Mouse (Mus musculus): Measurements from ENCODE around the gene Cntnap2.
A peak's percentile ranks its signal among the peaks of the same experiment; 100 is the strongest.
"Not testable (repeated sequence)": the region's sequence is repeated elsewhere in the genome, so short reads cannot be mapped to it uniquely, and the experiment has no call there.

The Cntnap2 gene

DNA sequence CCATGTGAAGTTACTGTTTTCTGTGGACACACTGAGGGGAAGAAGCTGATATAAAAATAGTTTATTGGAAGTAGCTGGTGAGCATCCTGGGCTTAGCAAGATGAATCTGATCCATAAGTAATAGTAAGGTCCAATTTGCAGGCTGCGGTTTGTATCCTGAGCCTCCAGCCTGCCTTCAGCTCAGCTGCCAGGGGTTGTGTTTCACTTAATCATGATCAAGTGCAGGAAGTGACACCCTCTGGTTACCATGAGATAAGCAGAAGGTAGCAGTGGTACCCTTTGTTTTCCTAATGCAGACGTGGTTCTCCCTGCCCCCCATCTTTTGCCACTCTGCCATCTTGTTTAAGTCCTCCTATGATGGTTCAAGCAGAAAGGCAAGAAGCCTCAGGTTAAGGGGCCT, 1181.2 kb downstream of the Cntnap2 start:
- DNase-seq (ENCODE audit: low spot score): no peak

GRCm38 (mm10) chr6:46263171-46263570, 1204.0 kb downstream of the Cntnap2 start:
- DNase-seq (ENCODE audit: low spot score): no peak

- no peak for DNase-seq (ENCODE audit: low spot score)
Observed at GRCm38 (mm10) chr6:46346946-46347345, 1287.8 kb downstream of the Cntnap2 start.

DNA sequence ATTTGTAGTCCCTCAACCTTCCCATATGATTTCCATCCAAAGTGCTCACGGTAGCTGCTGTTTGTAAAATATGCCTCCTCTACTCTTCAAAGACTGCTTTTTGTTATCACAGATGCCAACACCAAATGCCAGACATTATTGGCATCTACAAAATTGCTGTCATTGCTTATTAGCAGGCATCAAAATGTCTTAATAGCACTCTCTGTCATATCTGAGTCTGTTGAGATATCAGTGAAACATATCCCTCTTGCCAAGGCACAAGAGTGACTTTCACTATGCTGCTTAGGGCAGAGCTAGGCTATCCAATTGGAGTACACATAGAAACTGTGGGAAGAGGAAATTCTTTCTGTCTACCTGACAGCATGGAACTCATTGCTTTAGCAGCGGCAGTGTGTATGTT, 1301.9 kb downstream of the Cntnap2 start:
- no peak for DNase-seq (ENCODE audit: low spot score)

DNA sequence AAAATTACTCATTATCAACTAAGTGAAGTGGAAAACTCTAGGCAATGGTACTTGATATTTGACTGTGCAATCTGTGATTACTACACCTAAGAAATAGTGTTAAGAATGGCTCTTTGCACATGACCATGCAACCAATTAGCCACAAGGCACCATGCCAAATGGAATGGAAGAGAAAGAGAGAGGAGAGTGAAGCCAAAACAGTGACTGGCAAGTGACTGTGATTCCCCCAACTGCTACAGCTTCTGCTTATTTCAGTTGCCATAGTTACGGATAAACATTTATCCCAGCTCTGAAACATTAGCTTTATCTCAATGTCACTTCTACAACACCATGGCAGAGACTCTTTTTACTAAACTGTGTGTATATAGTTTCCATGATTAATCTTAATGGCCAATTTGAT, 1303.0 kb downstream of the Cntnap2 start:
- no peak for DNase-seq (ENCODE audit: low spot score)

GRCm38 (mm10) chr6:46398725-46399589, 1339.8 kb downstream of the Cntnap2 start:
- DNase-seq (ENCODE audit: low spot score): no peak

DNA sequence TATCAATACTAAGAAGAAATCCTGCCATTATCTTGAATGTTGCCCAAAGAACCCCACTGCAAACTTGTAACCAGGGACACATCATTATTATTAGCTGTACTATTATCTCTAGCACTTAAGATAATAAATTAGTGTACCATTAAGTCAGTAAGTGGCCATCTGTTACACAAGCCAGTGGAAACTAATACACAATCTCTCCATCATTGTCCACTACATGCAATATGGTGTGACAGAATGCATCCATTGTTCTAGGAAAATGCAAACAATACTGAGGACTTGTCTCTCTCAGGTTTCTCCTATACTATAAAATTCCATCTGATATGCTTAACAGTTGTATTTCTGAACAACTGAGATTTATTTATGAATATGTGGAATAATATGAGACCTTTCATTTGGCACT, 1355.0 kb downstream of the Cntnap2 start:
- DNase-seq (ENCODE audit: low spot score): peak; percentile 4

- DNase-seq (ENCODE audit: low spot score): peak; percentile 16
Observed at GRCm38 (mm10) chr6:46414562-46414961, 1355.4 kb downstream of the Cntnap2 start.

DNA sequence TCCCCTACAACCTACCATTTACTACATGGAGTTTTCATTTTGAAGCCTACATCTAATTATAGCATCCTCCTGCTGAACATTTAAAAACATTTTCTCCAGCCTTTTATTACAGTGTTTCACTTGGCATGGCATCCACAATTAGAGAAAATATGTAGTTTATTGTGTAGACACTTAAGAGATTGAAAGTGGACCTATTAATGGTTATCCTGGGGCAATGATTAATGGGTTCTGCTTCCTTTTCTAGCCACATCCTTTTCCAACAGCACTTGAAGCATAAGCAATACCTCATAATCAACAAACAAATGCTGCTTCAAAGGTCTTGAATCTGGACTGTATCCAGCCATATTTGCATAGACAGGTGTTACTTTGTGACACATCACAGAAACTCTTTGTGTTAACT, 1360.7 kb downstream of the Cntnap2 start:
- DNase-seq (ENCODE audit: low spot score): no peak

GRCm38 (mm10) chr6:46420349-46420748, 1361.2 kb downstream of the Cntnap2 start:
- DNase-seq (ENCODE audit: low spot score): no peak

GRCm38 (mm10) chr6:46428231-46428630, 1369.1 kb downstream of the Cntnap2 start:
- no peak for DNase-seq (ENCODE audit: low spot score)

- DNase-seq (ENCODE audit: low spot score): peak; percentile 56
Observed at GRCm38 (mm10) chr6:46450917-46451638, 1391.9 kb downstream of the Cntnap2 start.

GRCm38 (mm10) chr6:46472683-46473082, 1413.5 kb downstream of the Cntnap2 start:
- no peak for DNase-seq (ENCODE audit: low spot score)

DNA sequence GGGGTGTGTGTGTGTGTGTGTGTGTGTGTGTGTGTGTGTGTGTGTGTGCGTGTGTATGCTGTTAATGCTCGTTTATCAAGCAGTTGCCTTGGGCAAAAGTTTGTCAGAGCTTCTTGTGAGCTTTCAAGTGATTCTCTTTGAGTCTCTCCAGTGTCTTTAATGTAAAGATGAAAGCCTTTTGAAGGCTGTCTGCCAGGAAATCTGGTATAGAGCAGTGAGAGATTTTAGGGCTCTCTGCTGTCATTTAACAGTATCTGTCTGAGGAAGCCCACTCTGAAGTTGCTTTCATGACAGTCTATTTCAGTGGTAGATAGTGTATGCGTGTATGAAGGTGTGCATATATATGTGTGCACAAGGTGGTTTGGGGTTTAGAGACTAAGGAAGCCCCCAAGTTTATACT, 1425.2 kb downstream of the Cntnap2 start:
- no peak for DNase-seq (ENCODE audit: low spot score)

DNA sequence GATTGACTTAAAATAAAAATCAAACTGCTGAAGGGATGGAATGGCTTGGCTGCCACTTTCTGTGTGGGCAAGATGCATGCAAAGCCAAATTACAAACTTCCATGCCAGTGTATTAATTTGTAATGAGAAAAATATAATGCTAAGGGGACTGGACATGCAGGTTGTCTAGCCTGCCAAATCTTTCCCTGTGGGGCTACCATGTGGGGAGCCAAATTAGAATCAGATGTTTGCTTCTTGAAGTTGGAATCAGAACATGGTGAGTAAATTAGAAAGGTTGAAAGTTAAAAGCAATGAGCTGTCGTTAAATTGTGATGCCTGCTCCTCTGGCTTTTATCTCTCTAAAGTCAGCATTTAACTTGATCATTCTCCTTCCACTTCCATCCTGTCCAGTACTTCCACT, 1443.6 kb downstream of the Cntnap2 start:
- no peak for DNase-seq (ENCODE audit: low spot score)

- no peak for DNase-seq (ENCODE audit: low spot score)
Observed at GRCm38 (mm10) chr6:46512841-46513240, 1453.7 kb downstream of the Cntnap2 start.

GRCm38 (mm10) chr6:46537586-46537985, 1478.4 kb downstream of the Cntnap2 start:
- DNase-seq (ENCODE audit: low spot score): not testable (repeated sequence)

GRCm38 (mm10) chr6:46563470-46563869, 1504.3 kb downstream of the Cntnap2 start:
- no peak for DNase-seq (ENCODE audit: low spot score)

DNA sequence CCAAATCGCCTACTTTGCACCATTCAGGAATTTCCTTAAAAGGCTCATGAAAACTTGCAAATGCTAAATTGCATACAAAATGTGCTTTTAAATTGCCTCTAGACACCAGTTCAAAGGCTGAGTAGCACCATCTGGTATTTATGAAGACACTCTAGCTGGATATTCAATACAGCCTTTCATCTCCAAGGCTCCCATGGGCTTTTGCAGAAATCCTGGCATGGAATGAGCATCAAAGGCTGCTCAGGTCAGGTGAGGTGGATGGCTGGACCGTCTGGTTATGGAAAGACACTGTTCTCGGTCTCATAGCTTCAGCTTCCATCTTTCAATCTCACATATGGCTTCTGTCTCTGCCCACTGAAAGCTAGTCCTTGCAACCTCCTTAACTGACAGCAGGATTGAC, 1515.9 kb downstream of the Cntnap2 start:
- no peak for DNase-seq (ENCODE audit: low spot score)

- DNase-seq (ENCODE audit: low spot score): no peak
Observed at GRCm38 (mm10) chr6:46612365-46612764, 1553.2 kb downstream of the Cntnap2 start.

- no peak for DNase-seq (ENCODE audit: low spot score)
Observed at GRCm38 (mm10) chr6:46612872-46613271, 1553.7 kb downstream of the Cntnap2 start.

DNA sequence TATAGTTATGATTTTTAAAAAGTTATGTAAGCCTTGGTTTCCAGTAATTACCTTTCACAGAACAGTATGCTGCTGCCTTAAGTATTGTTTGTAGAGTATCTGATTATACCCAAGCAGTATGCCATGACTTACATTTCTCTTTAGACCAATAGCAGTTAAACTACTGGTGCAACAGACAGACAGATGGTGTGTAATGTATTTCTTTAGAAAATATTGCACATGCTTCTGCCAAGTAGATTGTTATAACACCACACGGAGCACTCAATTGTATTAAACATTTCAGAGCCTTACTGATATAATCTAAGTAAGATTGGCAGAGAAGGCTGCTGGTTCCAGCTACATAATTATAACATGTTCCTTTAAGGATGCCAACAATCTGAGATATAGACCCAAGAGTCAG, 1609.9 kb downstream of the Cntnap2 start:
- DNase-seq (ENCODE audit: low spot score): no peak

GRCm38 (mm10) chr6:46675081-46675480, 1615.9 kb downstream of the Cntnap2 start:
- DNase-seq (ENCODE audit: low spot score): no peak

Data from retina, embryonic 14.5 days (tissue).